Mouse (Mus musculus) B cell, adult 2 months (primary cell): ENCODE data around the gene 4930404N11Rik.

ENCODE experiments used
- DNase-seq, 2 experiments: peaks; one replicate each; pipeline ENCODE4 v3.0.0; 2022

4930404N11Rik gene

GRCm38 (mm10) chr10:81327959-81328358, 37.7 kb downstream of the 4930404N11Rik start:
- no peak for DNase-seq

DNA sequence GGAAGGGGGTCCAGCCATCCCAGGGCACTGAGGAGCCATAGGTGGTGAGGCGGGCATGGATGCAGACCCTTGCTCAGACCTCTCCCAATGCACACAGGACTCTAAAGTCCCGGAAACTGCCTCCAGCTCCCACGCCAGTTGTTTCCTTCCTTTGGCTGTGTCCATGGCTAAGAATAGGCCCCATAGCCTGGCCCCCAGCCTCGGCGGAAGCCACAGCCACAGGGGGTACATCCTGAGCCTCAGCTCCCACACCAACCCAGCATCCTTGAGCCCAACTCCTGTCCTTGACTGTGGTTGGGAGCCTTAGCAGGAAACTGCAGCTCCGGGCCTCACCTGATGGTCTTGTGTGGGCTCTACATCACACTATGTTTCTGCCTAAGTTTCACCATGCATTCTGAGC, 38.8 kb downstream of the 4930404N11Rik start:
- DNase-seq, result no peak

DNA sequence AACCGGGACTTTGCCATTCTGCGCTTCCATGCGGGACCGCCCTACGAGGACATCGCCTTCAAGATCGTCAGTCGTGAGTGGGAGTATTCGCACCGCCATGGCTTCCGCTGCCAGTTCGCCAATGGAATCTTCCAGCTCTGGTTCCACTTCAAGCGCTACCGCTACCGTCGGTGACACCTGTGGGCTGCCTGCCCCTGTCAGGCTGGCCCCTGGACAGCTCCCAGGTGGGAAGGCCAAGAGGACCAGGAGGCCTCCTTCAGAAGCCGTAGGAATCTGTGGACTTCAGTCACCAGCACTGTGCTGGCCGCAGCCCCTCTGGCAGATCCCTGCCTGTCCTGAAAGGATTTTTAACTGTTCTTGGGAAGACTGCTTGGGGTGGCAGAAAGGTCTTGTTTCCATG, 39.8 kb downstream of the 4930404N11Rik start:
- no peak for DNase-seq

- no peak for DNase-seq
Measured at GRCm38 (mm10) chr10:81325176-81325575, 40.4 kb downstream of the 4930404N11Rik start.

- no peak for DNase-seq
Measured at GRCm38 (mm10) chr10:81323791-81324530, 41.7 kb downstream of the 4930404N11Rik start.

DNA sequence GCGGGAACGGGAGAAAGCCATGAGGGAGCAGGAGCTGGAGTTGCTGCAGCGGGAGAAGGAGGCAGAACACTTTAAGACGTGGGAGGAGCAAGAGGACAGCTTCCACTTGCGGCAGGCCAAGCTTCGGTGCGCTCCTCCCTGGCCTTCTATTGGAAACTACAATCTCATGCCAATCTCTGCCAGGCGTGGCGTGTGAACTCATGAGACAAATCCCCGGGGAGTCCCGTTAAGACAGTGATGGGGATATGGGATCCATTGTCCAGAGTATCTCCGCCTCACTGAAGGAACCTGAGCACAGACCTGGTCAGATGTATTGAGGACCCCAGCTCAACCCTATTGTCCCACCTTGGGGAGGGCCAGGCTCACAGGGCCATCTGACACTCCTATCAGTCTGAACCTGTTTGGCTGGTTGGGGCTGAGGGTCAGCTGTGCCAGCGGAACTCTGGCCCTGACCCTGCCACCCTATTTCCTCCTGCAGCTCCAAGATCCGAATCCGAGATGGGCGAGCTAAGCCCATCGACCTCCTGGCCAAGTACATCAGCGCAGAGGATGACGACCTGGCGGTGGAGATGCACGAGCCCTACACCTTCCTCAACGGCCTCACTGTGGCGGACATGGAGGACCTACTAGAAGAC, 42.4 kb downstream of the 4930404N11Rik start:
- DNase-seq, result no peak

GRCm38 (mm10) chr10:81322444-81322843, 43.2 kb downstream of the 4930404N11Rik start:
- DNase-seq, result no peak

DNA sequence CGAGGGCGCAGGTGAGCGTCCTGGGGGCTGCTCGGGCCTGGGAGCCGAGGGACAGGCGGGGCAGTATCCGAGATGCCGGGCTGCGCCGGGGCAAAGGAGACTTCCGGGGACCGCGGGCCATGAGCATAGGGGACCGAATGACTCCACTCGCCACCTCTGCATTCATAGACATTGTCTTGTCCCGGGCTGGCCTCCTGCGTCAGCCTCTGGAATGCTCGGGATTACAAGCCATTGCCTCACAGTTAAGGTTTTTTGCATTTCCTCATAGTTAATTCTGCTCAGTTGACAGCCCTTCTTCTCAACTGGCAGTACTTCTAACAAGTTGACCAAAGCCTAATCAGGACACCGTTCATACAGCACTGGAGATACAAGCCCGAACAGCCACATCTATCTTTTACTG, 44.2 kb downstream of the 4930404N11Rik start:
- DNase-seq, result no peak

DNA sequence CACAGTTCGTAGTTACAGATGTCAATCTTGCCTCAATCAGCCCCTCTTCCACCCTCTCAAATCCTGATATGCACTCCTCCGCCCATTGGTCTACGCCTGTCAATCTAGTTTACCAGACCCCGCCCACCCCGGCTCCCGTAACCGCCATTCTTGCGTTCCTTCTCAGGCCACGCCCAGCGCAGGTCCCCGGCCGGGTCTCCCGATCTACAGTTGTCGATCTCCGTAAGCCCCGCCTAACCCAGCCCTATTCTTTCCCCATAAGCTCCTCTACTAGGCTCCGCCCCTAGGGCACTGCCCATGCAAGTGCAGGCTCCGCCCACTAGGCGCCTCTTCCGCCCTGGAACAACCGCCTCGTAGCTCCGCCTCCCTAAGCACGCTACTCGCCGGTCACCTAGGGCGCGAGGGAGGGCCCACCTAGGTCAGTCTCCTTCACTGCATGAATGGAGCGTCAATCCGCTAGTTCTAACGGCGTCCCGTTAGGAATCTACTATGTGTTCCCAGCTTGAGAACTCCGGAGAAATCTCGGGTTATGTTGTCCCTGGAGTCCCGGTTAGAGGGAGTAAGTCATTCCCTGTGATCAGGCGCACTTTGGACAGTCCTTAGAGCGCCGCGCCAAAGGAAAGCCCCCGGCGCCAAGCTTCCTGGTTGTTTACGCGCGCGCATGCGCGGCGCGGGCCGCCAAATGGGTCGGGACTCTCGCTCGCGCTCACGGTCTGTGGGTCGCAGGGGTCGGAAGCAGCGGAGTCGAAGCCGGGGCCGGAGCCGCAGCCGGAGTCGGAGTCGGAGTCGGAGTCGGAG, 44.9 kb downstream of the 4930404N11Rik start, which contains the start of gene Cactin:
Cactin (plus strand) TSS at position 554 of the 798 bp plus-strand sequence.
- peak; percentile 98 to 99 for DNase-seq

DNA sequence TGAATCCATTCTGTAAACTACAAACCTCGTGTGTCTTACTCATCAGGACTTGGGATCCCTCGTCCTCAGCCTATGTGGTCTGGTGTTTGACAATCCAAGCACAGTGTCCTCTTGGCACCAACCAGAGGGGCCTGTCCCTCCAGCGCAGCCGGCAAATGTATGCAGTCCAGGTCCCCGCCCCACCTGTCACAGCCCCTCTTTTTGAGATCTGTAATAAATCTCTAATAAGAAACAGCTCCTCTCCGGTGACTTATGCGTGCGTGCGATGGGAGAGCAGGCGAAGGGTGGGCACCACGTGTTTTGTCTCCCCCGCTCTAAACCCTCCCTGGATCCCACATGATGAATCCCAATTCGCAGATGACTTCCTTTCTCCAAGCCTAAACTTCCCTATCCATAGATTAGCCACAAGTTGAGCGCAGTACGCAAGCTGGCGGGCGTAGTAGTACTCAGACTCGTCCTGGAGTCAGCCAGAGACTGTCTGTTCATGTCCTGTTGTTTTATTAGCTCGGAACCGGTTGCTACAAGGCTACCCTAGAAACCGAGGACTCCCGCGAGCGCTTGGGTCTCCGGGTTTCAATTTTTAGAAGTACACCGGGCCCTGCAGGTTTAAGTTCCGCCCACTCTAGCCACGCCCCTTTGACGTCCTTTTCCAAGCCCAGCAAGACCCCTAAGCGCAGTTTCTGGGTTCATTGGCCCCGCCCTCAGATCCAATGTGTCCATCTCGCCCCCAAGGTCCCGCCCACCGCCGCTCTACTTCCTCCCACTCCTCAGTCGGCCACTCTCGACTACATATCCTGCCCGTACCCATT, 45.7 kb downstream of the 4930404N11Rik start:
- peak; percentile 40 to 45 for DNase-seq

- DNase-seq, result peak; percentile 46 to 53
Measured at GRCm38 (mm10) chr10:81319330-81319699, 46.3 kb downstream of the 4930404N11Rik start.

DNA sequence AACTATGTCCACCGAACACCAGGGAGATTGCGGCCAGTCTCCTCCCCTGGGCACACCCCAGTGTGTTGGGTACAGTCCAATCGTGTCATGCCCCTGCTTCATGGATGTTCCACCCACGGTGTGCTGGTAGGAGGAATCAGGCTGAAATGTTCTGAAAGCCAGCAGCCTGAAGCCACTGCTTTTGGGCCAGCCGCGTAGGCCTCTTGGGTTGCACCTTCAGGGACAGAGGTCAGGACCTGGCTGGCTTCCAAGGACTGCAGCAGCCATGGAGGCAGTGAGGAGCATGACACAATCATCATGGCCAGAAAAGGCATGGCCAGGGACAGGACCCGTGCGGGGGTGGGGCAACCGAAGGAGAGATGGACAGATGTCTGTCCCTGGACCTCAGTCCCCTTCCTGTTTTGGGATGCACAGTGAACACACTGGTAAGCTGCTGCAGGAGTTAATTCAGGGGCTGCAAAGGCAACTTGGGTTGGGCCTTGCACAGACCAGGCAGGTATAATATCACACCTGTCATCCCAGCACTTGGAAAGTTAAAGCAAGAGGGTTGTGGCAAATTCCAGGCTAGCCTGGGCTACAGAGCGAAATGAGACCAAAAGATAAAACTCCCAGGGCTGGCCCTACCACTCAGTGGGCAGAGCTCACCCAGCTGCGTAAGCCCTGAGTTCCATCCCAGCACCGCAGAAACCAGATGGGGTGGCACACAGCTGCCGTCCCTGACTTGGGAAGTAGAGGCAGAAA, 46.9 kb downstream of the 4930404N11Rik start:
- no peak for DNase-seq

GRCm38 (mm10) chr10:81317273-81317672, 48.3 kb downstream of the 4930404N11Rik start:
- DNase-seq, result no peak

GRCm38 (mm10) chr10:81316338-81317060, 49.1 kb downstream of the 4930404N11Rik start:
- peak; percentile 54 to 57 for DNase-seq

DNA sequence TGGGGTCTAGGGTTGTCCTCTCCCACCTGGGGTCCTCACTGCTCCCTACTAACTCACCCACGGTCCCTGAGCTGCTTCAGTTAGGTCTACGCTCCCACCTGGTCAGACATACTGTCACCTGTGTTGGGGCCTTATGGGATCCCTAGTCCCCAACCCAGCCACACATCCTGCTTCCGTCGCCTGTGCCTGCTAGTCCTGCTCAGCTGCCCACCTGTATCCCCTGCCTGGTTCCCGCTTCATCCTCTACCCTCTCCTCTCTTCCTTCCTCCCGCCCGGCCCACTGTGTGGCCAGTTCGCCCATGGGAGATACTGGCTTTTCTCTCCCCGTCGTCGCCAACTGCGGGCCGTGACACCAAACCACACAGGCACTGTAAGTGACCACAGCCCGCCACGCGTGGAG, 50.0 kb downstream of the 4930404N11Rik start:
- no peak for DNase-seq

- DNase-seq, result no peak
Measured at GRCm38 (mm10) chr10:81314201-81314600, 51.4 kb downstream of the 4930404N11Rik start.

DNA sequence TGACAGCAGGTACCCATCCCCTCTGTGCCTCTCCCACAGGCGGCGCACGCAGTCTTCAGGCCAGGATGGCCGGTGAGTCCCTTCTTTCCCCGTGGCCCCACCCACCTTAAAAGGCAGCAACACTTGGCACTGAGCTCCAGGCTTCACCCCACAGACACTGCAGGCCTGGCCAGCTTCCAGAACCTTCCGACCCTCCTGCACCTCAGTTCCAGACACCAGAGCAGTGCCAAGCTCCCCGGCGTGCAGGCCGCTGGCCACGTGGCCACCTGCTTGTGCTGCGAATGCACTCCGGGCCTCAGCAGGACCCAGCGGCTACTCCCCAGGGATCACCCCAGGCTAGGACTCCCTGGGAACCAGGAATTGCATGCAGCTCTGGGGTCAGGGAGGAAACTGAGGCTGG, 52.0 kb downstream of the 4930404N11Rik start:
- no peak for DNase-seq
